Mouse (Mus musculus) macrophage (primary cell): ENCODE data around the gene Btrc. TPM values are rescaled to one million over a fixed set of nuclear protein-coding genes. Genes with fewer than 3 reads are reported as not detected.
"Not testable (repeated sequence)": the region's sequence is repeated elsewhere in the genome, so short reads cannot be mapped to it uniquely, and the experiment has no call there.

Experiments
- H3K27ac ChIP-seq: fragments of 350-480 bp; formaldehyde crosslinking; 2 replicates; pipeline ENCODE4 v1.9.0; 2021
- H3K36me3 ChIP-seq: fragments of 350-480 bp; formaldehyde crosslinking; 2 replicates; pipeline ENCODE4 v1.9.0; 2021; ENCODE audit errors: inconsistent target
- H3K4me3 ChIP-seq: fragments of 350-480 bp; formaldehyde crosslinking; 2 replicates; pipeline ENCODE4 v1.9.0; 2021; ENCODE audit errors: inconsistent target
- H3K79me2 ChIP-seq: fragments of 350-480 bp; formaldehyde crosslinking; 2 replicates; pipeline ENCODE4 v1.9.0; 2021; ENCODE audit errors: inconsistent target
- WGBS: methylation state at CpG from one replicate; pipeline ENCODE4 v1.1.7; 2026; ENCODE audit warnings: inconsistent platforms; ENCODE audit not compliant: missing documents; 5-methylcytosine and 5-hydroxymethylcytosine counted together
- polyA plus RNA-seq: library from polyadenylated mRNA; stranded (reverse); fragments of 250-400 nt; gene quantifications from 3 replicates; pipeline ENCODE4 v1.2.4, GENCODE M21; 2018; ENCODE audit warnings: inconsistent platforms

The Btrc gene
- polyA plus RNA-seq, 1 experiment from 2014 or later: 11.0 TPM

- no peak overlapping the region for H3K4me3 ChIP-seq
- no peaks in the 10 kb centered on the region for H3K36me3 ChIP-seq
- 6% methylated on average over 24 of the region's 58 CpGs for WGBS
- no peak overlapping the region for H3K27ac ChIP-seq
- no peaks in the 10 kb centered on the region for H3K79me2 ChIP-seq
Measured at GRCm38 (mm10) chr19:45541409-45542041, 178.0 kb downstream of the Btrc start.

- H3K79me2 ChIP-seq: no peaks in the 10 kb centered on the region
- WGBS: 57% methylated on average over 3 of the region's 3 CpGs
- no peak overlapping the region for H3K4me3 ChIP-seq
- H3K36me3 ChIP-seq: no peaks in the 10 kb centered on the region
- H3K27ac ChIP-seq: no peak overlapping the region
Measured at GRCm38 (mm10) chr19:45542061-45542460, 178.5 kb downstream of the Btrc start.

- WGBS: 2% methylated on average over 22 of the region's 26 CpGs
- no peaks in the 10 kb centered on the region for H3K36me3 ChIP-seq
Measured at GRCm38 (mm10) chr19:45544152-45544924, 180.8 kb downstream of the Btrc start.

GRCm38 (mm10) chr19:45544925-45545321 is 181.4 kb downstream of the Btrc start:
- Histone ChIP-seq H3K27ac (no peak overlapping the region), H3K4me3 (peak overlapping the region; percentile 27; the same call in 1 of the 2 replicates), H3K36me3 (no peaks in the 10 kb centered on the region), H3K79me2 (no peaks in the 10 kb centered on the region)
- 1% methylated on average over 28 of the region's 30 CpGs for WGBS

More at GRCm38 (mm10) chr19:45544152-45544924, 180.8 kb downstream of the Btrc start:
- Histone ChIP-seq H3K27ac (no peak overlapping the region), H3K79me2 (no peaks in the 10 kb centered on the region), H3K4me3 (peak overlapping the region; percentile 27; the same call in 1 of the 2 replicates)

GRCm38 (mm10) chr19:45548196-45548595 is 184.7 kb downstream of the Btrc start:
- H3K36me3 ChIP-seq, H3K4me3 ChIP-seq, H3K27ac ChIP-seq, H3K79me2 ChIP-seq: not testable (repeated sequence)

- H3K27ac ChIP-seq: no peak overlapping the region
- 93% methylated on average over 23 of the region's 23 CpGs for WGBS
- no peaks in the 10 kb centered on the region for H3K79me2 ChIP-seq
- H3K36me3 ChIP-seq: 0 out of 2 replicates have a peak, but pooled peaks cover 6% of the 10 kb centered on the region
- H3K4me3 ChIP-seq: no peak overlapping the region
Measured at GRCm38 (mm10) chr19:45549128-45549915, 185.8 kb downstream of the Btrc start.

GRCm38 (mm10) chr19:45549948-45550347 is 186.4 kb downstream of the Btrc start:
- Histone ChIP-seq H3K36me3 (0 out of 2 replicates have a peak, but pooled peaks cover 12% of the 10 kb centered on the region), H3K79me2 (no peaks in the 10 kb centered on the region), H3K4me3 (no peak overlapping the region), H3K27ac (no peak overlapping the region)
- 40% methylated on average over 4 of the region's 4 CpGs for WGBS

- H3K4me3 ChIP-seq: no peak overlapping the region
- H3K27ac ChIP-seq: no peak overlapping the region
- WGBS: 47% methylated on average over 6 of the region's 6 CpGs
- H3K36me3 ChIP-seq: peaks cover 13% of the 10 kb centered on the region; the same call in 1 of the 2 replicates
- no peaks in the 10 kb centered on the region for H3K79me2 ChIP-seq
Measured at GRCm38 (mm10) chr19:45552187-45552586, 188.7 kb downstream of the Btrc start.

- Histone ChIP-seq H3K4me3 (no peak overlapping the region), H3K27ac (no peak overlapping the region), H3K79me2 (no peaks in the 10 kb centered on the region), H3K36me3 (peaks cover 13% of the 10 kb centered on the region; the same call in 1 of the 2 replicates)
- WGBS: 92% methylated on average over 11 of the region's 11 CpGs
Measured at GRCm38 (mm10) chr19:45554136-45554535, 190.6 kb downstream of the Btrc start.

- 1% methylated on average over 33 of the region's 35 CpGs for WGBS
- Histone ChIP-seq H3K4me3 (peak within 1 kb of the TSS; percentile 70), H3K36me3 (no peaks in the 10 kb centered on the region; the same call in 1 of the 2 replicates), H3K79me2 (no peaks in the 10 kb centered on the region), H3K27ac (peak within 1 kb of the TSS; percentile 22)
Measured at GRCm38 (mm10) chr19:45560153-45560890, 196.8 kb downstream of the Btrc start, which contains the start of the genes Poll and Gm17018. TSS of gene Poll (minus strand) at chr19:45560531. TSS of gene Gm17018 (plus strand) at chr19:45560615.

- H3K36me3 ChIP-seq: peaks cover 12% of the 10 kb centered on the region; the same call in 1 of the 2 replicates
- H3K27ac ChIP-seq: no peak overlapping the region
- 92% methylated on average over 15 of the region's 15 CpGs for whole genome bisulfite sequencing
- no peaks in the 10 kb centered on the region for H3K79me2 ChIP-seq
- no peak overlapping the region for H3K4me3 ChIP-seq
Measured at GRCm38 (mm10) chr19:45565925-45566715, 202.6 kb downstream of the Btrc start.

- 93% methylated on average over 13 of the region's 14 CpGs for WGBS
Measured at GRCm38 (mm10) chr19:45567367-45567766, 203.8 kb downstream of the Btrc start.

GRCm38 (mm10) chr19:45573033-45573432 is 209.5 kb downstream of the Btrc start:
- Histone ChIP-seq H3K36me3 (peaks cover 28% of the 10 kb centered on the region), H3K79me2 (no peaks in the 10 kb centered on the region), H3K27ac (no peak overlapping the region), H3K4me3 (no peak overlapping the region)
- 90% methylated on average over 6 of the region's 6 CpGs for WGBS

More at GRCm38 (mm10) chr19:45567367-45567766, 203.8 kb downstream of the Btrc start:
- Histone ChIP-seq H3K4me3 (no peak overlapping the region), H3K79me2 (no peaks in the 10 kb centered on the region), H3K27ac (no peak overlapping the region), H3K36me3 (peaks cover 23% of the 10 kb centered on the region)
